Mouse (Mus musculus): ENCODE measurements at regions not wholly inside any gene's neighbourhood (a gene's known extent, or its start where the extent isn't known, plus 50 kb on each side); places are given as distances from the start of the nearest gene placed in this dataset.

GRCm38 (mm10) chr1:35915526-35915925 is 152.7 kb upstream of the Hs6st1 start:
- 81% methylated on average over 6 of the region's 6 CpGs for WGBS
- no peaks in the 10 kb centered on the region for H3K36me3 ChIP-seq (ENCODE audit: insufficient read depth)
- no peak for TF ChIP-seq CTCF (IDR thresholded peaks at IDR 0.05; ENCODE audit: low read depth)
- no peak overlapping the region for H3K4me2 ChIP-seq (ENCODE audit: low read depth)
- H3K9ac ChIP-seq: no peak overlapping the region
- ATAC-seq (no peak), DNase-seq (no peak)
- H3K4me1 ChIP-seq (ENCODE audit: insufficient read depth): no peaks in the 10 kb centered on the region
- no peak overlapping the region for H3K4me3 ChIP-seq (ENCODE audit: low read depth, low read length)
- no peak overlapping the region for H3K27ac ChIP-seq (ENCODE audit: low read depth, low read length)
- H3K9me3 ChIP-seq (ENCODE audit: low read length): no peaks in the 10 kb centered on the region
- no peaks in the 10 kb centered on the region for H3K27me3 ChIP-seq (ENCODE audit: insufficient read depth, low read length)

- peak; percentile 23 for DNase-seq
- Histone ChIP-seq H3K27me3 (ENCODE audit: insufficient read depth, low read length) (no peaks in the 10 kb centered on the region), H3K27ac (ENCODE audit: low read depth, low read length) (no peak overlapping the region), H3K9ac (no peak overlapping the region), H3K4me2 (ENCODE audit: low read depth) (no peak overlapping the region), H3K4me3 (ENCODE audit: low read depth, low read length) (no peak overlapping the region), H3K9me3 (ENCODE audit: low read length) (no peaks in the 10 kb centered on the region), H3K4me1 (ENCODE audit: insufficient read depth) (no peaks in the 10 kb centered on the region), H3K36me3 (ENCODE audit: insufficient read depth) (no peaks in the 10 kb centered on the region)
- ATAC-seq: peak; percentile 42; the same call in 1 of the 2 replicates
- WGBS: 39% methylated on average over 12 of the region's 12 CpGs
- TF ChIP-seq CTCF (IDR thresholded peaks at IDR 0.05; ENCODE audit: low read depth): no peak
Measured at GRCm38 (mm10) chr1:35919840-35920734, 148.1 kb upstream of the Hs6st1 start.

- no peak for ATAC-seq
- Histone ChIP-seq H3K27ac (ENCODE audit: low read depth, low read length) (no peak overlapping the region), H3K4me3 (ENCODE audit: low read depth, low read length) (no peak overlapping the region), H3K36me3 (ENCODE audit: insufficient read depth) (no peaks in the 10 kb centered on the region), H3K4me1 (ENCODE audit: insufficient read depth) (no peaks in the 10 kb centered on the region), H3K9ac (no peak overlapping the region), H3K4me2 (ENCODE audit: low read depth) (no peak overlapping the region), H3K9me3 (ENCODE audit: low read length) (no peaks in the 10 kb centered on the region), H3K27me3 (ENCODE audit: insufficient read depth, low read length) (no peaks in the 10 kb centered on the region)
- no peak for DNase-seq
- no peak for TF ChIP-seq CTCF (IDR thresholded peaks at IDR 0.05; ENCODE audit: low read depth)
- WGBS: 96% methylated on average over 4 of the region's 4 CpGs
Measured at GRCm38 (mm10) chr1:35924796-35925195, 143.4 kb upstream of the Hs6st1 start.

GRCm38 (mm10) chr1:35925301-35925700 is 142.9 kb upstream of the Hs6st1 start:
- ATAC-seq (no peak), DNase-seq (no peak)
- H3K4me3 ChIP-seq (ENCODE audit: low read depth, low read length): no peak overlapping the region
- no peak overlapping the region for H3K27ac ChIP-seq (ENCODE audit: low read depth, low read length)
- TF ChIP-seq CTCF (IDR thresholded peaks at IDR 0.05; ENCODE audit: low read depth): no peak
- H3K4me1 ChIP-seq (ENCODE audit: insufficient read depth): no peaks in the 10 kb centered on the region
- no peaks in the 10 kb centered on the region for H3K9me3 ChIP-seq (ENCODE audit: low read length)
- no peaks in the 10 kb centered on the region for H3K27me3 ChIP-seq (ENCODE audit: insufficient read depth, low read length)
- H3K36me3 ChIP-seq (ENCODE audit: insufficient read depth): no peaks in the 10 kb centered on the region
- WGBS: 91% methylated on average over 4 of the region's 4 CpGs
- no peak overlapping the region for H3K4me2 ChIP-seq (ENCODE audit: low read depth)
- no peak overlapping the region for H3K9ac ChIP-seq

GRCm38 (mm10) chr1:35926191-35927048 is 141.8 kb upstream of the Hs6st1 start:
- Histone ChIP-seq H3K4me3 (ENCODE audit: low read depth, low read length) (no peak overlapping the region), H3K9ac (no peak overlapping the region), H3K27me3 (ENCODE audit: insufficient read depth, low read length) (no peaks in the 10 kb centered on the region), H3K36me3 (ENCODE audit: insufficient read depth) (no peaks in the 10 kb centered on the region), H3K4me1 (ENCODE audit: insufficient read depth) (no peaks in the 10 kb centered on the region), H3K27ac (ENCODE audit: low read depth, low read length) (no peak overlapping the region), H3K9me3 (ENCODE audit: low read length) (no peaks in the 10 kb centered on the region), H3K4me2 (ENCODE audit: low read depth) (no peak overlapping the region)
- DNase-seq (no peak), ATAC-seq (no peak)
- no peak for TF ChIP-seq CTCF (IDR thresholded peaks at IDR 0.05; ENCODE audit: low read depth)
- 78% methylated on average over 5 of the region's 5 CpGs for WGBS

- no peak for TF ChIP-seq CTCF (IDR thresholded peaks at IDR 0.05; ENCODE audit: low read depth)
- Histone ChIP-seq H3K27ac (ENCODE audit: low read depth, low read length) (no peak overlapping the region), H3K9ac (no peak overlapping the region), H3K4me1 (ENCODE audit: insufficient read depth) (no peaks in the 10 kb centered on the region), H3K36me3 (ENCODE audit: insufficient read depth) (no peaks in the 10 kb centered on the region), H3K27me3 (ENCODE audit: insufficient read depth, low read length) (no peaks in the 10 kb centered on the region), H3K4me2 (ENCODE audit: low read depth) (no peak overlapping the region), H3K9me3 (ENCODE audit: low read length) (no peaks in the 10 kb centered on the region), H3K4me3 (ENCODE audit: low read depth, low read length) (no peak overlapping the region)
- no peak for ATAC-seq
- DNase-seq: no peak
- WGBS: 77% methylated on average over 3 of the region's 3 CpGs
Measured at GRCm38 (mm10) chr1:35927049-35927415, 141.2 kb upstream of the Hs6st1 start.

- no peak overlapping the region for H3K4me3 ChIP-seq (ENCODE audit: low read depth, low read length)
- H3K27me3 ChIP-seq (ENCODE audit: insufficient read depth, low read length): no peaks in the 10 kb centered on the region
- 0 out of 2 replicates have a peak, but pooled peaks cover 6% of the 10 kb centered on the region for H3K4me1 ChIP-seq (ENCODE audit: insufficient read depth)
- H3K9ac ChIP-seq: no peak overlapping the region
- DNase-seq (no peak), ATAC-seq (no peak)
- no peaks in the 10 kb centered on the region for H3K9me3 ChIP-seq (ENCODE audit: low read length)
- no peak overlapping the region for H3K4me2 ChIP-seq (ENCODE audit: low read depth)
- 83% methylated on average over 3 of the region's 3 CpGs for WGBS
- no peak for TF ChIP-seq CTCF (IDR thresholded peaks at IDR 0.05; ENCODE audit: low read depth)
- no peak overlapping the region for H3K27ac ChIP-seq (ENCODE audit: low read depth, low read length)
- H3K36me3 ChIP-seq (ENCODE audit: insufficient read depth): no peaks in the 10 kb centered on the region
Measured at GRCm38 (mm10) chr1:35930351-35930750, 137.8 kb upstream of the Hs6st1 start.
